Mouse (Mus musculus) kidney, adult 2 months (tissue): ENCODE measurements at regions not wholly inside any gene's neighbourhood (a gene's known extent, or its start where the extent isn't known, plus 50 kb on each side); places are given as distances from the start of the nearest gene placed in this dataset.

Experiments used
- DNase-seq: peaks from one replicate; pipeline ENCODE4 v3.0.0; 2021
- H3K27ac ChIP-seq: fragments of 200-500 bp; 2 replicates; pipeline ENCODE4 v1.5.1; 2012; ENCODE audit warnings: low read depth, low read length, control low read depth, inconsistent platforms; ENCODE audit not compliant: insufficient read depth
- H3K27me3 ChIP-seq: fragments of 200-500 bp; replicated peaks from 2 replicates; pipeline ENCODE4 v1.6.1; 2012; ENCODE audit warnings: mild to moderate bottlenecking, moderate library complexity, low read length, inconsistent platforms; ENCODE audit not compliant: control insufficient read depth, insufficient read depth
- H3K36me3 ChIP-seq: fragments of 200-500 bp; 2 replicates; pipeline ENCODE4 v1.6.1; 2012; ENCODE audit warnings: mild to moderate bottlenecking, moderate library complexity, low read length, inconsistent platforms; ENCODE audit not compliant: control insufficient read depth, insufficient read depth
- H3K4me1 ChIP-seq: fragments of 200-500 bp; 2 replicates; pipeline ENCODE4 v1.6.1; 2011; ENCODE audit warnings: low read length; ENCODE audit not compliant: control insufficient read depth, insufficient read depth
- H3K4me3 ChIP-seq: fragments of 200-500 bp; 2 replicates; pipeline ENCODE4 v1.5.1; 2011; ENCODE audit warnings: mild to moderate bottlenecking, low read depth, low read length, control low read depth; ENCODE audit not compliant: insufficient read depth
- CTCF ChIP-seq: fragments of 200-500 bp; conservative IDR thresholded peaks from 2 replicates; pipeline ENCODE4 v1.5.1; 2011; ENCODE audit warnings: low read depth, mild to moderate bottlenecking, control low read depth, low read length, moderate library complexity, mixed read lengths; ENCODE audit not compliant: insufficient read depth, insufficient read length
- POLR2A ChIP-seq: fragments of 200-500 bp; IDR thresholded peaks from one replicate; pipeline ENCODE4 v1.6.1; 2011; ENCODE audit warnings: low read depth, low read length, control low read depth
- WGBS: fragments of 180-500 bp; shearing (Covaris S2); methylation state at CpG from one replicate; pipeline ENCODE4 v1.1.7; 2018; 5-methylcytosine and 5-hydroxymethylcytosine counted together

- TF ChIP-seq CTCF = no peak
- no peak for TF ChIP-seq POLR2A
- no peak for DNase-seq
- H3K4me1 ChIP-seq = no peaks in the 10 kb centered on the region
- H3K27ac ChIP-seq = no peak overlapping the region
- WGBS = 94% methylated on average over 3 of the region's 3 CpGs
- H3K4me3 ChIP-seq = no peak overlapping the region
- no peaks in the 10 kb centered on the region for H3K27me3 ChIP-seq
- H3K36me3 ChIP-seq = no peaks in the 10 kb centered on the region
Measured at GRCm38 (mm10) chr4:72411343-72411742, 210.6 kb upstream of the Tle1 start.

GRCm38 (mm10) chr4:72400759-72401158, 200.0 kb upstream of the Tle1 start:
- H3K27me3 ChIP-seq = no peaks in the 10 kb centered on the region
- 92% methylated on average over 1 of the region's 1 CpGs for WGBS
- DNase-seq = no peak
- H3K4me1 ChIP-seq = no peaks in the 10 kb centered on the region
- no peaks in the 10 kb centered on the region for H3K36me3 ChIP-seq
- no peak overlapping the region for H3K27ac ChIP-seq
- TF ChIP-seq POLR2A = no peak
- TF ChIP-seq CTCF = no peak
- H3K4me3 ChIP-seq = no peak overlapping the region

GRCm38 (mm10) chr4:72391887-72392435, 191.2 kb upstream of the Tle1 start:
- TF ChIP-seq CTCF (no peak), POLR2A (no peak)
- no peak for DNase-seq
- H3K4me3 ChIP-seq = no peak overlapping the region
- no peak overlapping the region for H3K27ac ChIP-seq
- 55% methylated on average over 3 of the region's 3 CpGs for WGBS
- no peaks in the 10 kb centered on the region for H3K27me3 ChIP-seq
- no peaks in the 10 kb centered on the region for H3K36me3 ChIP-seq
- no peaks in the 10 kb centered on the region for H3K4me1 ChIP-seq

GRCm38 (mm10) chr4:72389811-72390625, 189.3 kb upstream of the Tle1 start:
- TF ChIP-seq CTCF = no peak
- no peak for TF ChIP-seq POLR2A
- 55% methylated on average over 5 of the region's 5 CpGs for WGBS
- Histone ChIP-seq H3K36me3 (no peaks in the 10 kb centered on the region), H3K27ac (no peak overlapping the region), H3K27me3 (no peaks in the 10 kb centered on the region), H3K4me3 (no peak overlapping the region), H3K4me1 (no peaks in the 10 kb centered on the region)
- DNase-seq = no peak

GRCm38 (mm10) chr4:72384901-72385264, 184.2 kb upstream of the Tle1 start:
- H3K4me3 ChIP-seq = no peak overlapping the region
- DNase-seq = peak; percentile 28
- no peaks in the 10 kb centered on the region for H3K27me3 ChIP-seq
- 75% methylated on average over 12 of the region's 12 CpGs for WGBS
- TF ChIP-seq POLR2A (no peak), CTCF (no peak)
- no peak overlapping the region for H3K27ac ChIP-seq
- no peaks in the 10 kb centered on the region; the same call in 1 of the 2 replicates for H3K4me1 ChIP-seq
- no peaks in the 10 kb centered on the region for H3K36me3 ChIP-seq

- Histone ChIP-seq H3K4me1 (no peaks in the 10 kb centered on the region; the same call in 1 of the 2 replicates), H3K27me3 (no peaks in the 10 kb centered on the region), H3K36me3 (no peaks in the 10 kb centered on the region), H3K4me3 (no peak overlapping the region), H3K27ac (no peak overlapping the region)
- DNase-seq = no peak
- WGBS = 94% methylated on average over 5 of the region's 5 CpGs
- TF ChIP-seq CTCF = no peak
- no peak for TF ChIP-seq POLR2A
Measured at GRCm38 (mm10) chr4:72384259-72384900, 183.7 kb upstream of the Tle1 start.

GRCm38 (mm10) chr4:72383729-72384128, 183.0 kb upstream of the Tle1 start:
- Histone ChIP-seq H3K4me1 (peaks cover 4% of the 10 kb centered on the region; the same call in 1 of the 2 replicates), H3K27ac (no peak overlapping the region), H3K27me3 (no peaks in the 10 kb centered on the region), H3K36me3 (no peaks in the 10 kb centered on the region), H3K4me3 (no peak overlapping the region)
- DNase-seq = no peak
- 48% methylated on average over 2 of the region's 2 CpGs for WGBS
- TF ChIP-seq POLR2A (no peak), CTCF (no peak)
